Mouse (Mus musculus) lung, embryonic 14.5 days (tissue): Measurements from ENCODE around the gene Ano9. TPM values are rescaled to one million over a fixed set of nuclear protein-coding genes. Genes with fewer than 3 reads are reported as not detected.

Experiments used
- ATAC-seq: fragments of 200-750 bp; cut with Nextera tagmentation; 2 replicates; pipeline ENCODE4 v1.8.0; 2017; ENCODE audit warnings: mild to moderate bottlenecking, moderate TSS enrichment, moderate library complexity; ENCODE audit not compliant: insufficient read depth
- DNase-seq: peaks from one replicate; pipeline ENCODE4 v3.0.0-alpha.2; 2015
- H3K27ac ChIP-seq: fragments of 300-500 bp; sonication (generic); 2 replicates; pipeline ENCODE4 v1.5.1; 2014; ENCODE audit warnings: low read depth, mild to moderate bottlenecking, moderate library complexity
- H3K27me3 ChIP-seq: fragments of 300-500 bp; sonication (generic); 2 replicates; pipeline ENCODE4 v1.6.1; 2014; ENCODE audit warnings: low read length, control low read depth; ENCODE audit not compliant: insufficient read depth
- H3K36me3 ChIP-seq: fragments of 300-500 bp; sonication (generic); 2 replicates; pipeline ENCODE4 v1.6.1; 2014; ENCODE audit warnings: control low read depth; ENCODE audit not compliant: insufficient read depth
- H3K4me1 ChIP-seq: fragments of 300-500 bp; sonication (generic); 2 replicates; pipeline ENCODE4 v1.6.1; 2014; ENCODE audit warnings: antibody characterized with exemption, control low read depth; ENCODE audit not compliant: insufficient read depth
- H3K4me2 ChIP-seq: fragments of 300-500 bp; sonication (generic); 2 replicates; pipeline ENCODE4 v1.6.1; 2014; ENCODE audit warnings: mild to moderate bottlenecking
- H3K4me3 ChIP-seq: fragments of 300-500 bp; sonication (generic); 2 replicates; pipeline ENCODE4 v1.5.1; 2014; ENCODE audit warnings: low read depth, low read length
- H3K9ac ChIP-seq: fragments of 300-500 bp; sonication (generic); 2 replicates; pipeline ENCODE4 v1.6.1; 2014
- H3K9me3 ChIP-seq: fragments of 300-500 bp; sonication (generic); 2 replicates; pipeline ENCODE4 v1.6.1; 2016; ENCODE audit warnings: low read depth, low read length, control low read depth
- CTCF ChIP-seq: IDR thresholded peaks from 2 replicates; pipeline ENCODE4 v1.5.1; 2016; ENCODE audit warnings: antibody characterized with exemption, low read depth
- WGBS: fragments of 180-500 bp; shearing (Covaris S2); extraction: QIAGEN DNeasy Blood & Tissue Kit; methylation state at CpG from one replicate; pipeline ENCODE4 v1.1.7; 2014; 5-methylcytosine and 5-hydroxymethylcytosine counted together
- polyA plus RNA-seq: library from polyadenylated mRNA; unstranded; fragments of >200 nt; fragmentation: Nextera tagmentation; extraction: Ambion mirVana; gene quantifications from 2 replicates; pipeline ENCODE4 v1.2.1, GENCODE M21; 2014

Ano9 gene
- polyA plus RNA-seq, 1 experiment from 2014 or later = 4.2 TPM

- peak overlapping the region; percentile 56 for H3K4me3 ChIP-seq
- no peaks in the 10 kb centered on the region for H3K9me3 ChIP-seq
- TF ChIP-seq CTCF = no peak
- peak; percentile 50 for ATAC-seq
- WGBS = under 1% methylated on average over 15 of the region's 15 CpGs
- H3K9ac ChIP-seq = peak overlapping the region; percentile 65
- H3K36me3 ChIP-seq = no peaks in the 10 kb centered on the region
- H3K27me3 ChIP-seq = no peaks in the 10 kb centered on the region
- peak overlapping the region; percentile 83 for H3K27ac ChIP-seq
- H3K4me1 ChIP-seq = peaks cover 2% of the 10 kb centered on the region; the same call in 1 of the 2 replicates
- DNase-seq = no peak
- peak overlapping the region; percentile 76 for H3K4me2 ChIP-seq
Observed at GRCm38 (mm10) chr7:141123517-141123856, 5.9 kb upstream of the Ano9 start.

- H3K9ac ChIP-seq = peak overlapping the region; percentile 65
- DNase-seq (peak; percentile 98), ATAC-seq (peak; percentile 99)
- TF ChIP-seq CTCF = no peak
- H3K4me1 ChIP-seq = peaks cover 2% of the 10 kb centered on the region; the same call in 1 of the 2 replicates
- no peaks in the 10 kb centered on the region for H3K36me3 ChIP-seq
- no peaks in the 10 kb centered on the region for H3K9me3 ChIP-seq
- WGBS = 2% methylated on average over 29 of the region's 29 CpGs
- H3K27me3 ChIP-seq = no peaks in the 10 kb centered on the region
- peak overlapping the region; percentile 56 for H3K4me3 ChIP-seq
- H3K4me2 ChIP-seq = peak overlapping the region; percentile 76
- H3K27ac ChIP-seq = peak overlapping the region; percentile 83
Observed at GRCm38 (mm10) chr7:141122689-141123516, 5.3 kb upstream of the Ano9 start.

- Histone ChIP-seq H3K4me1 (peaks cover 2% of the 10 kb centered on the region; the same call in 1 of the 2 replicates), H3K27me3 (no peaks in the 10 kb centered on the region), H3K4me3 (peak within 1 kb of the TSS; percentile 56), H3K4me2 (peak within 1 kb of the TSS; percentile 76), H3K9ac (peak within 1 kb of the TSS; percentile 65), H3K36me3 (no peaks in the 10 kb centered on the region), H3K27ac (peak within 1 kb of the TSS; percentile 83), H3K9me3 (no peaks in the 10 kb centered on the region)
- DNase-seq = peak; percentile 78
- no peak for ATAC-seq
- WGBS = 40% methylated on average over 14 of the region's 14 CpGs
- TF ChIP-seq CTCF = no peak
Observed at GRCm38 (mm10) chr7:141122245-141122644, 4.6 kb upstream of the Ano9 start, which contains the start of gene Ptdss2. Gene Ptdss2 (plus strand): TSS chr7:141122382.

- no peaks in the 10 kb centered on the region for H3K27me3 ChIP-seq
- H3K9me3 ChIP-seq = no peaks in the 10 kb centered on the region
- H3K4me1 ChIP-seq = peaks cover 2% of the 10 kb centered on the region; the same call in 1 of the 2 replicates
- H3K9ac ChIP-seq = no peak overlapping the region
- no peak overlapping the region for H3K27ac ChIP-seq
- no peak for TF ChIP-seq CTCF
- DNase-seq = no peak
- H3K4me3 ChIP-seq = no peak overlapping the region
- 68% methylated on average over 5 of the region's 5 CpGs for WGBS
- H3K36me3 ChIP-seq = no peaks in the 10 kb centered on the region
- no peak for ATAC-seq
- no peak overlapping the region for H3K4me2 ChIP-seq
Observed at GRCm38 (mm10) chr7:141121051-141121531, 3.5 kb upstream of the Ano9 start.

GRCm38 (mm10) chr7:141120605-141121004 lies 3.0 kb upstream of the Ano9 start:
- H3K4me3 ChIP-seq = no peak overlapping the region
- no peak for TF ChIP-seq CTCF
- H3K9me3 ChIP-seq = no peaks in the 10 kb centered on the region
- ATAC-seq (no peak), DNase-seq (no peak)
- no peak overlapping the region for H3K27ac ChIP-seq
- no peaks in the 10 kb centered on the region for H3K27me3 ChIP-seq
- no peaks in the 10 kb centered on the region for H3K36me3 ChIP-seq
- 80% methylated on average over 3 of the region's 3 CpGs for WGBS
- no peak overlapping the region for H3K4me2 ChIP-seq
- no peak overlapping the region for H3K9ac ChIP-seq
- H3K4me1 ChIP-seq = peaks cover 2% of the 10 kb centered on the region; the same call in 1 of the 2 replicates

GRCm38 (mm10) chr7:141119487-141119886 lies 1.9 kb upstream of the Ano9 start:
- H3K27ac ChIP-seq = no peak overlapping the region
- no peaks in the 10 kb centered on the region for H3K36me3 ChIP-seq
- no peak overlapping the region for H3K4me3 ChIP-seq
- H3K4me2 ChIP-seq = no peak overlapping the region
- no peak overlapping the region for H3K9ac ChIP-seq
- WGBS = 57% methylated on average over 3 of the region's 3 CpGs
- DNase-seq = no peak
- no peaks in the 10 kb centered on the region for H3K27me3 ChIP-seq
- no peak for TF ChIP-seq CTCF
- H3K9me3 ChIP-seq = no peaks in the 10 kb centered on the region
- peaks cover 2% of the 10 kb centered on the region; the same call in 1 of the 2 replicates for H3K4me1 ChIP-seq
- ATAC-seq = no peak

GRCm38 (mm10) chr7:141115874-141116273 lies 1.7 kb downstream of the Ano9 start:
- Histone ChIP-seq H3K27me3 (no peaks in the 10 kb centered on the region), H3K27ac (no peak overlapping the region), H3K36me3 (no peaks in the 10 kb centered on the region), H3K9ac (no peak overlapping the region), H3K4me2 (no peak overlapping the region), H3K9me3 (no peaks in the 10 kb centered on the region), H3K4me3 (no peak overlapping the region), H3K4me1 (no peaks in the 10 kb centered on the region)
- TF ChIP-seq CTCF = no peak
- ATAC-seq (no peak), DNase-seq (no peak)
- WGBS = 80% methylated on average over 9 of the region's 9 CpGs
